Mouse (Mus musculus): Measurements from ENCODE around the gene Ifitm6. TPM values are rescaled to one million over a fixed set of nuclear protein-coding genes. Genes with fewer than 3 reads are reported as not detected.

Ifitm6 gene
- polyA plus RNA-seq, 1 experiment from 2014 or later: 0.97 TPM

GRCm38 (mm10) chr7:141016707-141017697 is 722 bp downstream of the Ifitm6 start:
- H3K36me3 ChIP-seq (ENCODE audit: control insufficient read depth, insufficient read depth, low read length): no peaks in the 10 kb centered on the region
- no peaks in the 10 kb centered on the region for H3K4me1 ChIP-seq (ENCODE audit: control insufficient read depth in 2 of 2, insufficient read depth in 2 of 2, low read length in 2 of 2)
- H3K9ac ChIP-seq (ENCODE audit: low read length): no peak overlapping the region
- H3K9me3 ChIP-seq (ENCODE audit: control insufficient read depth, low read length): no peaks in the 10 kb centered on the region
- no peak for ATAC-seq (ENCODE audit: insufficient number of reproducible peaks, insufficient read depth, low FRiP score, low read depth)
- H3K27me3 ChIP-seq (ENCODE audit: control insufficient read depth, insufficient read depth, low read length): no peaks in the 10 kb centered on the region
- H3K27ac ChIP-seq (replicated peaks in 1 of 2; ENCODE audit: control insufficient read depth in 1 of 2, insufficient read depth in 1 of 2, low read depth in 2 of 2, low read length in 2 of 2): no peak overlapping the region
- H3K4me3 ChIP-seq (ENCODE audit: control insufficient read depth in 1 of 2, insufficient read depth in 1 of 2, low read depth in 1 of 2, low read length in 2 of 2): no peak overlapping the region
- no peak overlapping the region for H3K4me2 ChIP-seq (ENCODE audit: low read length)
- 75% methylated on average over 10 of the region's 10 CpGs for WGBS

DNA sequence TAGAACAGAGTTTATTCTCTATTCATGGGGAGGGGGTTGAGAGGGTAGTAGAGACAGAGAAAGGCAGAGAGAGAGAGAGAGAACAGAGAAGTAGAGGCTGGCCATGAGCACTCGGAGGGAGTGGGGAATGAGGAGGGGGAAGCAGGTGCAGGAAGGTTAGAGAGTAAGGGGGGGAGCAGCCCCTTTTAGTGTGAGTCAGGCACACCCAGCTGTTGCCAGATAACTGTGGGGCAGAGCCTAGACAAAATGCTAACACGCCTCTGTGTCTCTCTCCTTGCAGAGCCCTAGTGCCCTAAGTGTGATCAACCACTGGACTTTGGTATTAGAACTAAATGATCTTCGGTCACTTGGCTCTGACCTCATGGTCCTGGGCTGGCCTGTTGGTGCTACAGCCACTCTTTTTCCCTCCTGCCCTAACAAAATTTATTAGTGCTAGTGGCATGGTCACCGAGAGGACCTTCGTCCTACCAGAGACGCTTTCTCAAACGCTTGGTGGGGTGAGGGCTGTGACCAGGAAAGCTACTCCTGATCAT is 6.4 kb downstream of the Ifitm6 start:
- Histone ChIP-seq H3K4me1 (ENCODE audit: control insufficient read depth in 2 of 2, insufficient read depth in 2 of 2, low read length in 2 of 2) (peaks cover 7% of the 10 kb centered on the region in 2 experiments; a peak in 2 of 4 replicates), H3K36me3 (ENCODE audit: control insufficient read depth, insufficient read depth, low read length) (no peaks in the 10 kb centered on the region), H3K4me2 (ENCODE audit: low read length) (no peak overlapping the region), H3K27ac (replicated peaks in 1 of 2; ENCODE audit: control insufficient read depth in 1 of 2, insufficient read depth in 1 of 2, low read depth in 2 of 2, low read length in 2 of 2) (0 out of 4 replicates have a peak overlapping the region, but pooled peaks of 1 of the 2 experiments have one; percentile 60), H3K9me3 (ENCODE audit: control insufficient read depth, low read length) (no peaks in the 10 kb centered on the region), H3K27me3 (ENCODE audit: control insufficient read depth, insufficient read depth, low read length) (0 out of 2 replicates have a peak, but pooled peaks cover 4% of the 10 kb centered on the region), H3K4me3 (ENCODE audit: control insufficient read depth in 1 of 2, insufficient read depth in 1 of 2, low read depth in 1 of 2, low read length in 2 of 2) (no peak overlapping the region), H3K9ac (ENCODE audit: low read length) (no peak overlapping the region)
- ATAC-seq (ENCODE audit: insufficient number of reproducible peaks, insufficient read depth, low FRiP score, low read depth): no peak
- WGBS: 84% methylated on average over 7 of the region's 7 CpGs

DNA sequence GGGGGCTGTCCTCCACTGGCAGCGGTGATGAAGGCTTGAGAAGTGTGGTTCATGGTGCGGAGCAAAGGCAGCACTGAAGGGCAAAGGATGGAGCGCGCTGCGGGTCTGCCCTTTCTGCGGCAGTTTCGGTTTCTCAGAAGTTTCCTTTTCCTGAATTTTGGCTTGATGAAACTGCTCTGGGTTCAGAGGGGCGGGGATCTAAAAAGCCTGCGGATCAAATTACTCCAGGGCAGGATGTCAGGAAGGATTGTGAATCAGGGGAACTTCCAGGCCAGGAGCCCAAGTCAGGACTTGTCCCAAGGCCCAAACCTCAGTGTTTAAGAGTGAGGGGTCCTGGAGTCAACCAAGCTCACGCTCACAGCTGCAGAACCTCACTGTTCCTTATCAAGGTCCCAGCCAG is 7.1 kb downstream of the Ifitm6 start, which contains the start of gene Ifitm3:
TSS of gene Ifitm3 (minus strand) at position 178 of the 400 bp plus-strand sequence.
- no peaks in the 10 kb centered on the region for H3K9me3 ChIP-seq (ENCODE audit: control insufficient read depth, low read length)
- no peaks in the 10 kb centered on the region for H3K36me3 ChIP-seq (ENCODE audit: control insufficient read depth, insufficient read depth, low read length)
- H3K27me3 ChIP-seq (ENCODE audit: control insufficient read depth, insufficient read depth, low read length): 0 out of 2 replicates have a peak, but pooled peaks cover 4% of the 10 kb centered on the region
- WGBS: 20% methylated on average over 10 of the region's 10 CpGs
- peak within 1 kb of the TSS; percentile 38 to 61 for H3K4me3 ChIP-seq (ENCODE audit: control insufficient read depth in 1 of 2, insufficient read depth in 1 of 2, low read depth in 1 of 2, low read length in 2 of 2)
- ATAC-seq (ENCODE audit: insufficient number of reproducible peaks, insufficient read depth, low FRiP score, low read depth): no peak
- peaks cover 7% of the 10 kb centered on the region in 2 experiments; a peak in 2 of 4 replicates for H3K4me1 ChIP-seq (ENCODE audit: control insufficient read depth in 2 of 2, insufficient read depth in 2 of 2, low read length in 2 of 2)
- H3K27ac ChIP-seq (replicated peaks in 1 of 2; ENCODE audit: control insufficient read depth in 1 of 2, insufficient read depth in 1 of 2, low read depth in 2 of 2, low read length in 2 of 2): peak within 1 kb of the TSS; percentile 50 to 60
- H3K4me2 ChIP-seq (ENCODE audit: low read length): peak within 1 kb of the TSS; percentile 55
- peak within 1 kb of the TSS; percentile 44 for H3K9ac ChIP-seq (ENCODE audit: low read length)

DNA sequence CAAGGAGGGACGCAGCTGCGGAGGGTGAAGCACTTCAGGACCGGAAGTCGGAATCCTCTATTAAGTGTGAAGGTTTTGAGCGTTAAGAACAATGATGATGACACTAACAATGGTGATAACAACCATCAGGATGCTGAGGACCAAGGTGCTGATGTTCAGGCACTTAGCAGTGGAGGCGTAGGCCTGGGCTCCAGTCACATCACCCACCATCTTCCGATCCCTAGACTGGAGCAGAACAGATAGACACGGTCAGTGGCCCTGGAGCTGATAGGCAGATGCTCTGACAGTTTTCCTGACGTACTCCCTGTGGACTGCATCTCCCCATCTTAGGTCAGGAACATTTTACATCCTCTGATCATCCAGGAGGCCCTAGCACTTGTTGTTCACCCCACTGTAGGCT is 8.1 kb downstream of the Ifitm6 start:
- no peaks in the 10 kb centered on the region for H3K36me3 ChIP-seq (ENCODE audit: control insufficient read depth, insufficient read depth, low read length)
- peaks cover 7% of the 10 kb centered on the region in 2 experiments; a peak in 2 of 4 replicates for H3K4me1 ChIP-seq (ENCODE audit: control insufficient read depth in 2 of 2, insufficient read depth in 2 of 2, low read length in 2 of 2)
- peak overlapping the region; percentile 55 for H3K4me2 ChIP-seq (ENCODE audit: low read length)
- 0 out of 2 replicates have a peak, but pooled peaks cover 4% of the 10 kb centered on the region for H3K27me3 ChIP-seq (ENCODE audit: control insufficient read depth, insufficient read depth, low read length)
- no peak for ATAC-seq (ENCODE audit: insufficient number of reproducible peaks, insufficient read depth, low FRiP score, low read depth)
- no peaks in the 10 kb centered on the region for H3K9me3 ChIP-seq (ENCODE audit: control insufficient read depth, low read length)
- H3K27ac ChIP-seq (replicated peaks in 1 of 2; ENCODE audit: control insufficient read depth in 1 of 2, insufficient read depth in 1 of 2, low read depth in 2 of 2, low read length in 2 of 2): no peak overlapping the region
- H3K4me3 ChIP-seq (ENCODE audit: control insufficient read depth in 1 of 2, insufficient read depth in 1 of 2, low read depth in 1 of 2, low read length in 2 of 2): peak overlapping the region; percentile 38 to 61; a peak in 3 of 4 replicates
- WGBS: 74% methylated on average over 9 of the region's 9 CpGs
- peak overlapping the region; percentile 44 for H3K9ac ChIP-seq (ENCODE audit: low read length)

DNA sequence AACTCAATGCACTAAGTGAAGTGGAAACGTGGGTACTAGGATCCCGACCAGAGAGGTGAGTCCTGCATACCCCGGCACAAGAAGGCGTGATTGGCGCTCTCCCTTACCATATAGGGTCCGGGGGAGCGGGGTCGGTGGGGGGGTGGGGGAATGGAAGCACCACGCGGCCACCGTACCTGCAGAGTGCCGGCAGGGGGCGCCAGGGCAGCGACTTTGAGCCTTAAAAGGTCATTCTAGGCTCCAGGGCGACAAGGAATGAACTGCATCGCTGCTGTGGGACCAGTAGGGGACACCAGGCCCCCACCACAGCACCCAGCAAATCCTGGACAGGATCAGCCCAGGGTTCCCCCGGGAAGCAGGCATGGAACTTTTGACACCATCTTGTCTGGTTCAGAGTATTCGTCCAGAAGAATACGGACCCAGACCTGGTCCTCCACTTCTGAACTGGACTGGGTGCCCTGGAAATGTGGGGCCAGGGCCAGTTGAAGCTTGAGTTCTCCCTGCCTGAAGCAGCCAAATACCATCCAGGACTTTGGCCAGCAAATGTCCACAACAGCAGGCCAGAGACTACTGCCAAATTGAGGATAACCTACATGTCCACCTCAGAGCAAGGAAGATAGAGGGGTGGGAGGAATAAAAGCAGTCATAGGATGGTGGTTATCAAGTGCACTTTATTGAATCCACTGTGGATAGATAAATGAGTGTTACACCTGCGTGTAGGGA is 8.6 kb downstream of the Ifitm6 start:
- no peak overlapping the region for H3K27ac ChIP-seq (replicated peaks in 1 of 2; ENCODE audit: control insufficient read depth in 1 of 2, insufficient read depth in 1 of 2, low read depth in 2 of 2, low read length in 2 of 2)
- no peak overlapping the region for H3K9ac ChIP-seq (ENCODE audit: low read length)
- 7% methylated on average over 20 of the region's 20 CpGs for WGBS

GRCm38 (mm10) chr7:141008312-141008761 is 9.4 kb downstream of the Ifitm6 start:
- Histone ChIP-seq H3K27me3 (ENCODE audit: control insufficient read depth, insufficient read depth, low read length) (0 out of 2 replicates have a peak, but pooled peaks cover 4% of the 10 kb centered on the region), H3K9ac (ENCODE audit: low read length) (no peak overlapping the region), H3K9me3 (ENCODE audit: control insufficient read depth, low read length) (no peaks in the 10 kb centered on the region), H3K4me2 (ENCODE audit: low read length) (peak overlapping the region; percentile 55), H3K4me3 (ENCODE audit: control insufficient read depth in 1 of 2, insufficient read depth in 1 of 2, low read depth in 1 of 2, low read length in 2 of 2) (0 out of 4 replicates have a peak overlapping the region, but pooled peaks of 1 of the 2 experiments have one; percentile 13), H3K4me1 (ENCODE audit: control insufficient read depth in 2 of 2, insufficient read depth in 2 of 2, low read length in 2 of 2) (peaks cover 7% of the 10 kb centered on the region in 2 experiments; a peak in 2 of 4 replicates), H3K27ac (replicated peaks in 1 of 2; ENCODE audit: control insufficient read depth in 1 of 2, insufficient read depth in 1 of 2, low read depth in 2 of 2, low read length in 2 of 2) (no peak overlapping the region), H3K36me3 (ENCODE audit: control insufficient read depth, insufficient read depth, low read length) (no peaks in the 10 kb centered on the region)
- no peak for ATAC-seq (ENCODE audit: insufficient number of reproducible peaks, insufficient read depth, low FRiP score, low read depth)
- WGBS: 3% methylated on average over 7 of the region's 7 CpGs

More for the DNA sequence above, 8.6 kb downstream of the Ifitm6 start:
- H3K36me3 ChIP-seq (ENCODE audit: control insufficient read depth, insufficient read depth, low read length): no peaks in the 10 kb centered on the region
- peak; percentile 44 for ATAC-seq (ENCODE audit: insufficient number of reproducible peaks, insufficient read depth, low FRiP score, low read depth)
- peaks cover 7% of the 10 kb centered on the region in 2 experiments; a peak in 2 of 4 replicates for H3K4me1 ChIP-seq (ENCODE audit: control insufficient read depth in 2 of 2, insufficient read depth in 2 of 2, low read length in 2 of 2)
- H3K4me3 ChIP-seq (ENCODE audit: control insufficient read depth in 1 of 2, insufficient read depth in 1 of 2, low read depth in 1 of 2, low read length in 2 of 2): 0 out of 4 replicates have a peak overlapping the region, but pooled peaks of 1 of the 2 experiments have one; percentile 13
- peak overlapping the region; percentile 55 for H3K4me2 ChIP-seq (ENCODE audit: low read length)
- 0 out of 2 replicates have a peak, but pooled peaks cover 4% of the 10 kb centered on the region for H3K27me3 ChIP-seq (ENCODE audit: control insufficient read depth, insufficient read depth, low read length)
- H3K9me3 ChIP-seq (ENCODE audit: control insufficient read depth, low read length): no peaks in the 10 kb centered on the region

DNA sequence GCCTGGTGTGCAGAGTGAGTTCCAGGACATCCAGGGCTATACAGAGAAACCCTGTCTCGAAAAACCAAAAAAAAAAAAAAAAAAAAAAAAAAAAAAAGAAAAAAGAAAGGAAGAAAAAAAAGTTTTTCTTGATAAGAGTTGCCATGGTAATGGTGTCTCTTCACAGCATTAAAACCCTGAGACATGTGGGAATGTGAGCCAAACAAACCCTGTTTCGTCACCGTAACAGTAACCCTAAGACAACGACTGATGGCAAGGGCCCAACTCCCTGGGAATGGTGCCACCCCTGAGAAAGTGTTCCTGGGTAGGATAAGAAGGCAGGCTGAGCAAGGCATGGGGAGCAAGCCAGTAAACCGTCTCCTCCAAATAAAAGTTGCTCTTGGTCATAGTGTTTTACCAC is 10.8 kb downstream of the Ifitm6 start:
- no peak overlapping the region for H3K4me3 ChIP-seq (ENCODE audit: control insufficient read depth in 1 of 2, insufficient read depth in 1 of 2, low read depth in 1 of 2, low read length in 2 of 2)
- no peaks in the 10 kb centered on the region for H3K9me3 ChIP-seq (ENCODE audit: control insufficient read depth, low read length)
- H3K27me3 ChIP-seq (ENCODE audit: control insufficient read depth, insufficient read depth, low read length): 0 out of 2 replicates have a peak, but pooled peaks cover 4% of the 10 kb centered on the region
- H3K4me1 ChIP-seq (ENCODE audit: control insufficient read depth in 2 of 2, insufficient read depth in 2 of 2, low read length in 2 of 2): peaks cover 7% of the 10 kb centered on the region in 2 experiments; a peak in 2 of 4 replicates
- no peak overlapping the region for H3K27ac ChIP-seq (replicated peaks in 1 of 2; ENCODE audit: control insufficient read depth in 1 of 2, insufficient read depth in 1 of 2, low read depth in 2 of 2, low read length in 2 of 2)
- ATAC-seq (ENCODE audit: insufficient number of reproducible peaks, insufficient read depth, low FRiP score, low read depth): no peak
- no peaks in the 10 kb centered on the region for H3K36me3 ChIP-seq (ENCODE audit: control insufficient read depth, insufficient read depth, low read length)
- H3K4me2 ChIP-seq (ENCODE audit: low read length): no peak overlapping the region
- WGBS: 76% methylated on average over 5 of the region's 5 CpGs
- H3K9ac ChIP-seq (ENCODE audit: low read length): no peak overlapping the region
